Mouse (Mus musculus) MEL (cell line): ENCODE results near the gene Selplg.

Source experiments
- CTCF ChIP-seq, 3 experiments: IDR thresholded peaks in 2 of 3; conservative IDR thresholded peaks in 1 of 3; 2 replicates each; pipeline ENCODE4 v1.5.1; 2011 to 2012; ENCODE audit warnings: low read length in 3 of 3, low read depth in 2 of 3, mild to moderate bottlenecking in 2 of 3, improper control_type of control experiment in 1 of 3, inconsistent platforms in 1 of 3, mixed read lengths in 1 of 3, moderate library complexity in 1 of 3; ENCODE audit not compliant: control insufficient read depth in 1 of 3, insufficient read depth in 1 of 3, poor library complexity in 1 of 3, severe bottlenecking in 1 of 3
- EP300 ChIP-seq, 2 experiments: IDR thresholded peaks; 2 replicates each; pipeline ENCODE4 v1.6.1; 2011; ENCODE audit warnings: improper control_type of control experiment in 2 of 2, low read length in 2 of 2, low read depth in 1 of 2, mild to moderate bottlenecking in 1 of 2
- MAZ ChIP-seq: IDR thresholded peaks from 2 replicates; pipeline ENCODE4 v1.6.1; 2012; ENCODE audit warnings: low read depth, mild to moderate bottlenecking, inconsistent platforms, low read length, improper control_type of control experiment
- MYC ChIP-seq: IDR thresholded peaks from 2 replicates; pipeline ENCODE4 v1.6.1; 2011; ENCODE audit warnings: low read depth, mild to moderate bottlenecking, low read length, improper control_type of control experiment, moderate library complexity
- POLR2A ChIP-seq, 2 experiments: IDR thresholded peaks; 2 replicates each; pipeline ENCODE4 v1.6.1; 2011 to 2012; ENCODE audit warnings: low read length in 2 of 2, mild to moderate bottlenecking in 2 of 2, control low read depth in 1 of 2, improper control_type of control experiment in 1 of 2, low read depth in 1 of 2, moderate library complexity in 1 of 2; ENCODE audit not compliant: control insufficient read depth in 1 of 2, insufficient read depth in 1 of 2, poor library complexity in 1 of 2
- RAD21 ChIP-seq: IDR thresholded peaks from 2 replicates; pipeline ENCODE4 v1.6.1; 2011; ENCODE audit warnings: mild to moderate bottlenecking, low read depth, low read length, improper control_type of control experiment
- ZNF384 ChIP-seq: IDR thresholded peaks from 2 replicates; pipeline ENCODE4 v1.6.1; 2012; ENCODE audit warnings: low read depth, mild to moderate bottlenecking, inconsistent platforms, low read length, improper control_type of control experiment

DNA sequence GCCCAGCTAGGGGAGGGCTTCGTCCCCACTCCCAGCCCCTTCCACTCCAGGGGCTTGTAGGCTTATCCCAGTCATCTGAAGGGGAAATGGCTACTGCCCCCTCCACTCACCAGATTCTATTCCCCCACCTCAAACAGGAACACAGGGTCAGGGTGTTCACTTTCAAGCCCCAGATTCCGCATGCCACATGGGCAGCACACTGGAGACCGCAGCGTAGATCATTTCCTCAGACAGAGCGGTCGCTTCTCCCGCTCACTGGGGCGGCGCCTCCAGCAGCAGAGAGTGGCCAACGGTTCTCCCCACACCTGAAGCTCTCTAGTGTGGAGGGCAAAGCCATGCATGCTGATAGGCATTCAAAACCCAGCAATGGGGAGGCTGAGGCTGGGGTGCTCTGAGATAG, 4.5 kb upstream of the Selplg start:
- TF ChIP-seq EP300 (IDR thresholded peaks at IDR 0.05; ENCODE audit: low read depth in 1 of 2, low read length in 2 of 2) (no peak), CTCF (IDR thresholded peaks at IDR 0.05 in 2 of 3, conservative IDR thresholded peaks at IDR 0.05 in 1 of 3; ENCODE audit: control insufficient read depth in 1 of 3, insufficient read depth in 1 of 3, low read depth in 2 of 3, low read length in 3 of 3, poor library complexity in 1 of 3, severe bottlenecking in 1 of 3) (no peak), RAD21 (no peak), ZNF384 (no peak), MYC (no peak), POLR2A (IDR thresholded peaks at IDR 0.05; ENCODE audit: control insufficient read depth in 1 of 2, insufficient read depth in 1 of 2, low read depth in 1 of 2, low read length in 2 of 2, poor library complexity in 1 of 2) (no peak), MAZ (no peak)
